Mouse (Mus musculus): ENCODE results near the gene Tubal3.

Tubal3 gene

DNA sequence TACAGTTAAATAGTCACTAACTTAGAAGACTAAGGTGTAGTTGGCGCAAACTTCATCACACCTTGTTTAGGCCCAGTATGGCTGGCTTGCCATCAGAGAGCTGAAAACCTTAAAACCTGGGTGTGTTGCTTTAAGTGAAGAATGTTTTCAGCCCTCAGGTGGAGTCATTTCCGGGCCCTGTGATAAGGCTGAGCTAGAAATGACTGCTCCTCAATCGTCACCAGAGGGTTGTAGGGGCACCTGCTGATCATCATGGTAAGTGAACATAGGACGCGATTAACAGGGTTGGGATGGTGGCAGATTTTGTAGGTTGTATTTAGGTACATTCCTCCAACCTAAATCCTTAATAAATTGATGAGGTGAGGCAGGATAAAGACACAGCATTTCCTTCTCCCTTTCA is 6.4 kb downstream of the Tubal3 start:
- DNase-seq (ENCODE audit: extremely low spot score, low read depth, low spot score) = no peak

- DNase-seq (ENCODE audit: extremely low spot score, low read depth, low spot score) = no peak
These were observed 7.6 kb downstream of the Tubal3 start for GRCm38 (mm10) chr13:3925632-3926031.

DNA sequence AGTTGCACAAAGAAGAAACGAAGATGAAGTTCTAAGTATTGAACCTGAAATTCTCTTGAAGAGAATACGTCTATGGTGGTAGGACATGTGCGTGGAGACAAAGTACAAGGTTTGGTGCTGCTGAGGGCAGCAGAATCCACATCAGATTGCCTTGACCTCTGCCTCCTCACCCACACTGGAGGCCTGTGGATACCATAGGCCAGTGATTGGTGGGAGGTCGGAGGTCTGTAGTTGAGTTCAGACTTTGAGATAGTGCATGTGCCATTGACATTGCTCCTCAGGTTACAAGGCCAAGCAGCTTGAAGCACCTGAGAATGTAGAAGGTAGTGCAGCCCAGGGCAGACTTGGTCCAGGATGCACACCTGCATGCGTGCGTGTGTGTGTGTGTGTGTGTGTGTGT is 8.0 kb downstream of the Tubal3 start:
- no peak for DNase-seq (ENCODE audit: extremely low spot score, low read depth, low spot score)

GRCm38 (mm10) chr13:3944699-3945098 is 26.6 kb downstream of the Tubal3 start:
- DNase-seq (ENCODE audit: extremely low spot score, low read depth, low spot score) = no peak

DNA sequence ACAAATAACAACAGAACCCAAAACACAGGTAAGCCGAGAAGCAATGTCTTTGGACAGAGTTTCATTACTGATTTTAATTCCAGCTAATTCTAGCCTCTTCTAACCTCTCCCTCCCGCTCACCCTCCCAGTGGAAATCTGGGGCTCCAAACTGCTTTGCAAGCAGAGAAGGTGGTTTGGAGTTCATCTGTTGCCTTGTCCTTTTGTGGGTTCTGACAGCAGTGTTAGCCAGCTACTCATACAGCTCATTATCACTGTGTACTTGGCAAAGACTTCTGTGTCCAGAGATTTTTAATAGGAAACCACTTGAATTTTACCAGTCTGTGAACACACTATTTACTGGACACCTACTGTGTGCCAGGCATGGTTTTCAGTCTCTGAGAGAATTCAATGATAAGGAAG is 27.2 kb downstream of the Tubal3 start, which contains the start of gene Ucn3:
TSS of gene Ucn3 (minus strand) at position 101 of the 400 bp plus-strand sequence.
- DNase-seq (ENCODE audit: extremely low spot score, low read depth, low spot score) = no peak

DNA sequence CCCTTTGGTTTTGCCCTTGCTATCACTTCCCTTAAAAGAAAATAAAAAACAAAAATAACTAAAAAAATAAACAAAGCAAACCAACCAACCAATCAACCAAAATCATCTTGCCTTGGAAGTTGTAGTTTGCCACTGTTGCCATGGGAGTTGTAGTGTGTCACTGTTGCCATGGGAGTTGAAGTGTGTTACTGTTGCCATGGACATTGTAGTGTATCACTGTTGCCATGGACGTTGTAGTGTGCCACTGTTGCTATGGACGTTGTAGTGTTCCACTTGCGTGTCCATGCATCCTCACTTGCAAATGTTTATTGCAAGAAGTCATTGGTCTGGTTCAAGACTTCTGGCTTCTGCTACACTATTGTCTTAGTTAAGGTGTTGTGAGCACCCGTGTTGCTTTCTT is 29.2 kb downstream of the Tubal3 start:
- no peak for DNase-seq (ENCODE audit: extremely low spot score, low read depth, low spot score)

- DNase-seq (ENCODE audit: extremely low spot score, low read depth, low spot score) = no peak
These were observed 31.4 kb downstream of the Tubal3 start for GRCm38 (mm10) chr13:3949477-3949876.

GRCm38 (mm10) chr13:3951198-3951914 is 33.3 kb downstream of the Tubal3 start:
- DNase-seq (ENCODE audit: extremely low spot score, low read depth, low spot score) = no peak

DNA sequence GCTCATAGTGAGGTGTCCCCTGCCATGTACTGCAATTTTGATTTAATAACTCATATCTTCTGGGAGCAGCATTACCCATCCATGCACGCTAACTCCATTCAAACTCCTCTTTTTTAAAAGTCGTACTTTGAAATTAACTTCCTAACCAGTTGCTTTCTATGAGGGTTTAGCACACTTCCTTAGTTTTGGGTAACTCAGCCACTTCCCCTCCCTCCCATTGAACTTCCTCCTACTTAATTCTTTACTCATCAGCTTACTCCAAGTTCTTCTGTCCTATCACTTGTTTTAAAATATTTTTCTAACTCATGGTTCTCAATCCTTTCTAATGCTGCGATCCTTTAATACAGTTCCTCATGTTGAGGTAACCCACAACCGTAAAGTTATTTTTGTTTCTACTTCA is 50.8 kb downstream of the Tubal3 start:
- no peak for DNase-seq (ENCODE audit: extremely low spot score, low read depth, low spot score)
